Mouse (Mus musculus): ENCODE data around the gene Ung.
A peak's percentile ranks its signal among the peaks of the same experiment; 100 is the strongest.

The Ung gene

GRCm38 (mm10) chr5:114163117-114163696 lies 33.0 kb downstream of the Ung start:
- DNase-seq (ENCODE audit: low read depth, low spot score) = no peak

DNA sequence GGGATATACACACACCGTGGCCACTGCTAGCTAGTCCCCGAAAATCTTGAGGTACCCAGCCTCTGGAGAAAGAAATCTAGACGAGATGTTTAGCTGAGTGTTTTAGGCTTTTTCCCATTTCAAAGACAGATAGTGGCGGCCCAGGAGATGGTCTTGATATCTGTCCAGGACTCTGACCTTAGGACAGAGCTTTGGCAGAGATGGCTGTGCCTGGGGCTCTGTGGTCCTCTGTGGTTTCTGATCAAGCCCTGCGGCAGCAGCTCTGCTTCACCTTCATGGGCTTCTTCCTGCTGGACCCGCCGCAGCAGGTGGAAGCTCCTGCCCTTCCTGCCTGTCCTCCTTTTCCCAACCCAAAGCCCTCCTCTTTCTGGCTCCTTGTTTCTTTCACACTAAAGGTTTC lies 40.2 kb downstream of the Ung start:
- DNase-seq (ENCODE audit: low read depth, low spot score) = no peak

- no peak for DNase-seq (ENCODE audit: low read depth, low spot score)
These were observed 42.8 kb downstream of the Ung start for GRCm38 (mm10) chr5:114172936-114173335.

GRCm38 (mm10) chr5:114173458-114173857 lies 43.3 kb downstream of the Ung start:
- peak; percentile 18 for DNase-seq (ENCODE audit: low read depth, low spot score)

DNA sequence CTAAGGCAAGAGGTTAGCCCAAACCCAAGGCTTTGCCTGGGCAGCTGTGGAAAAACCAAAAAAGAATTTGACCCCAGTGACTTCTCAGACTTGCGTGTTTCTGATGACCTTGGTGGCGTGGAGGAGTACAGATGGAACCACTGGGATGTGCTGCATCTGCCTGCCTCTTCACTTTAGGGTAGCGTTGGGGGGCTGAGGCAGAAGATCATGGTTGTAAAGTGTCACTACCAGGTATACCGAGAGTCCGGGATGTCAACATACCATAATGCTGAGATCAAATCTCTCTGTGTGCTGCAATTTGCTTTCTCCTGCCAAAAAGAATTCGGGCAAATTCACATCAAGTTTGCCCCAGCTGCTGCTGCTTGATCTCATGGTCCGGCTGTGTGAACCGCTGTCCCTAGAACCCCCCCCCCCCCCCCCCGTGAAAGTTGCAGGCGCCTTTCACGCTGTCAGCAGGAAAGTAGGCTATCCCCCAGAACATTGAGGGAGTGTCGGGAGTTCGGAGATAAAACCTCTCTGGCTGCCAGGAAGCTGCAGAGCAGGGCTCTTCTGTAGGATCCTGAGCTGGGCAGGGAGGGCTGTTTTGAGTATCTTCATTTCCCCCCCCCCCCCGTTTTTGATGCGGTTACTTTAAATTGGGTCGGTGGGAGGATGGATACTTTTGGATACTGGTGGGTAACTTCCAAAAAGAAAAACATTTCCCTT lies 43.8 kb downstream of the Ung start:
- no peak for DNase-seq (ENCODE audit: low read depth, low spot score)

GRCm38 (mm10) chr5:114174639-114175038 lies 44.5 kb downstream of the Ung start:
- peak; percentile 28 for DNase-seq (ENCODE audit: low read depth, low spot score)

GRCm38 (mm10) chr5:114175596-114176171 lies 45.5 kb downstream of the Ung start:
- DNase-seq (ENCODE audit: low read depth, low spot score) = peak; percentile 80

GRCm38 (mm10) chr5:114176548-114177400 lies 46.6 kb downstream of the Ung start:
- no peak for DNase-seq (ENCODE audit: low read depth, low spot score)

- no peak for DNase-seq (ENCODE audit: low read depth, low spot score)
These were observed 48.0 kb downstream of the Ung start for GRCm38 (mm10) chr5:114177966-114178719.

GRCm38 (mm10) chr5:114179541-114179940 lies 49.4 kb downstream of the Ung start:
- no peak for DNase-seq (ENCODE audit: low read depth, low spot score)

DNA sequence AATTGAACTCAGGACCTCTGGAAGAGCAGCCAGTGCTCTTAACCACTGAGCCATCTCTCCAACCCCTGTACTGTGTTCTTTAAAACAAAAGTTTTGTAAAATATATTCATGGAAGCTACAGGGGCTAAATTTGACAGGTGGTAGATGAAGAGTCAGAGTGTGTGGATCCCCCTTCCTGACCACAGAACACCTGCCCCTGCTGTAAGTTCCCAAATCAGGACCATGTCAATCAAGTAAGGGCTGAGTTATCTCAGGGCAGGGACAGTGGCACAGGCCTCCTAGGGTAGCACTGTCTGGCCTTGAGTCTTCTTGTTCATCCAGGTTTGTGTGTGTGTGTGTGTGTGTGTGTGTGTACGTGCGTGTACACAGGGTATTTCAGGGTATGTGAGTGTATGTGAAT lies 53.3 kb downstream of the Ung start:
- DNase-seq (ENCODE audit: low read depth, low spot score) = no peak

DNA sequence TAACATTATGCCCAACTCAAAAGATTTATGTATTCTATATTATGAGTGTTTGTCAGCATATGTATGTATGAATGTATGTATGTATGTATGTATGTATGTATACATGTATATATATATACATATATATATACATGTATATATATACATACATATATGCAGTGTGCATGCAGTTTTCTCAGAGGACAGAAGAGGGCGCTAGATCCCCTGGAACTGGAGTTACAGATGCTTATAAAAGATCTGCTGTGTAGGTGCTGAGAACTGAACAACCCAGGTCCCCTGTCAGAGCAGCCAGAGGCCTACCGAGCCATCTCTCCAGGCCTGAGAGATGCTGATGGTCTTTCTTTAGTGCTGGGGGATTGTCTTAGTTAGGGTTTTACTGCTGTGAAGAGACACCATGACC lies 56.9 kb downstream of the Ung start:
- DNase-seq (ENCODE audit: low read depth, low spot score) = no peak

All from CD4-positive helper T cell, adult 2 months (primary cell).